Mouse (Mus musculus): ENCODE measurements around the gene Grhpr. TPM values are rescaled to one million over a fixed set of nuclear protein-coding genes. Genes with fewer than 3 reads are reported as not detected.
"Not testable (repeated sequence)": the region's sequence is repeated elsewhere in the genome, so short reads cannot be mapped to it uniquely, and the experiment has no call there.

Grhpr gene
- total and polyA plus RNA-seq, 2 experiments from 2014 or later, result 103 to 147 TPM

GRCm38 (mm10) chr4:44942237-44942636 lies 39.0 kb upstream of the Grhpr start:
- TF ChIP-seq EP300 (IDR thresholded peaks at IDR 0.05; ENCODE audit: low read depth), result no peak
- TF ChIP-seq CTCF (IDR thresholded peaks at IDR 0.05; ENCODE audit: low read depth), result no peak
- Histone ChIP-seq H3K27me3 (ENCODE audit: control insufficient read depth, insufficient read depth, low read length) (no peaks in the 10 kb centered on the region), H3K4me3 (ENCODE audit: low read depth, low read length) (no peak overlapping the region), H3K36me3 (replicated peaks; ENCODE audit: control insufficient read depth, insufficient read depth, low read length) (no peaks in the 10 kb centered on the region), H3K4me1 (ENCODE audit: control insufficient read depth, insufficient read depth) (no peaks in the 10 kb centered on the region), H3K27ac (ENCODE audit: low read depth) (no peak overlapping the region), H3K4me2 (ENCODE audit: low read depth, low read length) (no peak overlapping the region), H3K9me3 (replicated peaks; ENCODE audit: control insufficient read depth, low read length) (no peaks in the 10 kb centered on the region), H3K9ac (replicated peaks; ENCODE audit: low read depth, low read length) (no peak overlapping the region)
- WGBS, result 77% methylated on average over 1 of the region's 1 CpGs
- DNase-seq (ENCODE audit: low spot score) (no peak), ATAC-seq (ENCODE audit: insufficient read depth, low read depth) (no peak)

- H3K4me2 ChIP-seq (ENCODE audit: low read depth, low read length), result no peak overlapping the region
Observed at GRCm38 (mm10) chr4:44943480-44943879, 37.7 kb upstream of the Grhpr start.

GRCm38 (mm10) chr4:44944426-44945075 lies 36.6 kb upstream of the Grhpr start:
- H3K4me3 ChIP-seq (ENCODE audit: low read depth, low read length), result no peak overlapping the region
- no peak for TF ChIP-seq CTCF (IDR thresholded peaks at IDR 0.05; ENCODE audit: low read depth)
- no peak for TF ChIP-seq EP300 (IDR thresholded peaks at IDR 0.05; ENCODE audit: low read depth)
- no peak for DNase-seq (ENCODE audit: low spot score)
- no peak overlapping the region for H3K9ac ChIP-seq (replicated peaks; ENCODE audit: low read depth, low read length)
- no peak overlapping the region for H3K4me2 ChIP-seq (ENCODE audit: low read depth, low read length)
- H3K9me3 ChIP-seq (replicated peaks; ENCODE audit: control insufficient read depth, low read length), result no peaks in the 10 kb centered on the region
- no peaks in the 10 kb centered on the region for H3K4me1 ChIP-seq (ENCODE audit: control insufficient read depth, insufficient read depth)
- H3K27ac ChIP-seq (ENCODE audit: low read depth), result no peak overlapping the region
- H3K27me3 ChIP-seq (ENCODE audit: control insufficient read depth, insufficient read depth, low read length), result no peaks in the 10 kb centered on the region
- H3K36me3 ChIP-seq (replicated peaks; ENCODE audit: control insufficient read depth, insufficient read depth, low read length), result no peaks in the 10 kb centered on the region
- 73% methylated on average over 10 of the region's 10 CpGs for WGBS
- no peak for ATAC-seq (ENCODE audit: insufficient read depth, low read depth)

More at GRCm38 (mm10) chr4:44943480-44943879, 37.7 kb upstream of the Grhpr start:
- no peak overlapping the region for H3K27ac ChIP-seq (ENCODE audit: low read depth)
- ATAC-seq (ENCODE audit: insufficient read depth, low read depth) (no peak), DNase-seq (ENCODE audit: low spot score) (no peak)
- no peaks in the 10 kb centered on the region for H3K27me3 ChIP-seq (ENCODE audit: control insufficient read depth, insufficient read depth, low read length)
- H3K36me3 ChIP-seq (replicated peaks; ENCODE audit: control insufficient read depth, insufficient read depth, low read length), result no peaks in the 10 kb centered on the region
- 72% methylated on average over 6 of the region's 6 CpGs for WGBS
- no peak for TF ChIP-seq EP300 (IDR thresholded peaks at IDR 0.05; ENCODE audit: low read depth)
- no peak for TF ChIP-seq CTCF (IDR thresholded peaks at IDR 0.05; ENCODE audit: low read depth)
- no peak overlapping the region for H3K9ac ChIP-seq (replicated peaks; ENCODE audit: low read depth, low read length)
- no peaks in the 10 kb centered on the region for H3K4me1 ChIP-seq (ENCODE audit: control insufficient read depth, insufficient read depth)
- H3K4me3 ChIP-seq (ENCODE audit: low read depth, low read length), result no peak overlapping the region
- no peaks in the 10 kb centered on the region for H3K9me3 ChIP-seq (replicated peaks; ENCODE audit: control insufficient read depth, low read length)

DNA sequence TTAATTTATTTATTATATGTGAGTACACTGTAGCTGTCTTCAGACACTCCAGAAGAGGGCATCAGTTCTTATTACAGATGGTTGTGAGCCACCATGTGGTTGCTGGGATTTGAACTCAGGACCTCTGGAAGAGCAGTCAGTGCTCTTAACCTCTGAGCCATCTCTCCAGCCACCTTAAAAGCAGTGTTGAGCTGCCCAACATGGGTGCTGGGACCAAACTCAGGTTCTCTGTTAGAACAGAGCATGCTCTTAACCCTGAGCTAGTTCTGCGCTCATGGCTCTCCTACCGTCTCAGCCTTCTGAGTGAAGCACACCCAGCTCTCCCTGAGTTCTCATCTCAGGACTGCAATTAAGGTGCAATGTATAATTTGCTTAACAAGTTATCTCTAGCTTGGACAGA lies 35.1 kb upstream of the Grhpr start:
- not testable (repeated sequence) for H3K4me3 ChIP-seq (ENCODE audit: low read depth, low read length); H3K4me2 ChIP-seq (ENCODE audit: low read depth, low read length); H3K27ac ChIP-seq (ENCODE audit: low read depth); H3K4me1 ChIP-seq (ENCODE audit: control insufficient read depth, insufficient read depth); H3K9ac ChIP-seq (replicated peaks; ENCODE audit: low read depth, low read length); H3K36me3 ChIP-seq (replicated peaks; ENCODE audit: control insufficient read depth, insufficient read depth, low read length); DNase-seq (ENCODE audit: low spot score); H3K9me3 ChIP-seq (replicated peaks; ENCODE audit: control insufficient read depth, low read length); H3K27me3 ChIP-seq (ENCODE audit: control insufficient read depth, insufficient read depth, low read length); ATAC-seq (ENCODE audit: insufficient read depth, low read depth)
- WGBS, result 89% methylated on average over 2 of the region's 2 CpGs

GRCm38 (mm10) chr4:44947464-44947863 lies 33.7 kb upstream of the Grhpr start:
- no peaks in the 10 kb centered on the region for H3K4me1 ChIP-seq (ENCODE audit: control insufficient read depth, insufficient read depth)
- H3K4me2 ChIP-seq (ENCODE audit: low read depth, low read length), result no peak overlapping the region
- no peak for TF ChIP-seq CTCF (IDR thresholded peaks at IDR 0.05; ENCODE audit: low read depth)
- WGBS, result 82% methylated on average over 5 of the region's 5 CpGs
- H3K9ac ChIP-seq (replicated peaks; ENCODE audit: low read depth, low read length), result no peak overlapping the region
- ATAC-seq (ENCODE audit: insufficient read depth, low read depth), result no peak
- DNase-seq (ENCODE audit: low spot score), result no peak
- no peaks in the 10 kb centered on the region for H3K9me3 ChIP-seq (replicated peaks; ENCODE audit: control insufficient read depth, low read length)
- no peak overlapping the region for H3K4me3 ChIP-seq (ENCODE audit: low read depth, low read length)
- H3K36me3 ChIP-seq (replicated peaks; ENCODE audit: control insufficient read depth, insufficient read depth, low read length), result no peaks in the 10 kb centered on the region
- H3K27me3 ChIP-seq (ENCODE audit: control insufficient read depth, insufficient read depth, low read length), result no peaks in the 10 kb centered on the region
- H3K27ac ChIP-seq (ENCODE audit: low read depth), result no peak overlapping the region

GRCm38 (mm10) chr4:44948314-44948713 lies 32.9 kb upstream of the Grhpr start:
- Histone ChIP-seq H3K9ac (replicated peaks; ENCODE audit: low read depth, low read length) (no peak overlapping the region), H3K27me3 (ENCODE audit: control insufficient read depth, insufficient read depth, low read length) (no peaks in the 10 kb centered on the region), H3K4me2 (ENCODE audit: low read depth, low read length) (no peak overlapping the region), H3K9me3 (replicated peaks; ENCODE audit: control insufficient read depth, low read length) (no peaks in the 10 kb centered on the region), H3K27ac (ENCODE audit: low read depth) (no peak overlapping the region), H3K4me1 (ENCODE audit: control insufficient read depth, insufficient read depth) (no peaks in the 10 kb centered on the region), H3K36me3 (replicated peaks; ENCODE audit: control insufficient read depth, insufficient read depth, low read length) (no peaks in the 10 kb centered on the region), H3K4me3 (ENCODE audit: low read depth, low read length) (no peak overlapping the region)
- no peak for ATAC-seq (ENCODE audit: insufficient read depth, low read depth)
- WGBS, result 87% methylated on average over 1 of the region's 1 CpGs
- DNase-seq (ENCODE audit: low spot score), result no peak
- TF ChIP-seq CTCF (IDR thresholded peaks at IDR 0.05; ENCODE audit: low read depth) (no peak), EP300 (IDR thresholded peaks at IDR 0.05; ENCODE audit: low read depth) (no peak)
